Mouse (Mus musculus) liver, adult 2 months (tissue): ENCODE measurements at regions not wholly inside any gene's neighbourhood (a gene's known extent, or its start where the extent isn't known, plus 50 kb on each side); places are given as distances from the start of the nearest gene placed in this dataset.

Source experiments
- CTCF ChIP-seq: fragments of 200-500 bp; IDR thresholded peaks from 2 replicates; pipeline ENCODE4 v1.5.1; 2011; ENCODE audit warnings: low read depth, low read length, control low read depth
- POLR2A ChIP-seq: fragments of 200-500 bp; IDR thresholded peaks from 2 replicates; pipeline ENCODE4 v1.6.1; 2011; ENCODE audit warnings: low read length, control low read depth; ENCODE audit not compliant: insufficient read depth; ENCODE audit errors: extremely low read depth

GRCm38 (mm10) chr6:14573001-14573400, 182.1 kb downstream of the Ppp1r3a start:
- TF ChIP-seq CTCF (no peak), POLR2A (no peak)
